Mouse (Mus musculus): ENCODE data around the gene Tbx15. TPM values are rescaled to one million over a fixed set of nuclear protein-coding genes. Genes with fewer than 3 reads are reported as not detected.
"Not testable (repeated sequence)": the region's sequence is repeated elsewhere in the genome, so short reads cannot be mapped to it uniquely, and the experiment has no call there.

Tbx15 gene
- total RNA-seq, 2 experiments from 2014 or later, result not detected

DNA sequence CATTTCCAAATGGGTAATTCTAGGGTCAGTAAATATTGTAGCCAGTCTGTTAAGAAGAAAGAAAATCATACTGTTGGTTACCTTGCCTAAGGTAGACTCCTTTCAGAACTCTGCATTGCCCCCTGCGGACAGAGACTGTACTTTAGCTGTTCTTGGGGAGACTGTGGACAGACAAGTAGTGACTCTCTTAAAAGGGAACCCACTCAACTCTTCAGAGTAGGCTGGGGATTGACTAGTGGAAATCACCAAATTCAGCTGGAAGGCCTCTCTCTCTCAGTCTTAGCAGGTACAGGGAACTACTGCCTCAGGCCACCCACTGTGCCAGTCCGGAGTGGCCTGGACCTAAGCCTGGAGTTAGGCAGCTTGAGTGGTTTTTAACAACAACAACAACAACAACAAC, 21.8 kb downstream of the Tbx15 start:
- ATAC-seq (replicated peaks; ENCODE audit: low FRiP score, low TSS enrichment, poor library complexity, severe bottlenecking), result no peak; the same call in 1 of the 2 replicates

- ATAC-seq (replicated peaks; ENCODE audit: low FRiP score, low TSS enrichment, poor library complexity, severe bottlenecking), result no peak
Measured at GRCm38 (mm10) chr3:99263471-99263903, 23.3 kb downstream of the Tbx15 start.

DNA sequence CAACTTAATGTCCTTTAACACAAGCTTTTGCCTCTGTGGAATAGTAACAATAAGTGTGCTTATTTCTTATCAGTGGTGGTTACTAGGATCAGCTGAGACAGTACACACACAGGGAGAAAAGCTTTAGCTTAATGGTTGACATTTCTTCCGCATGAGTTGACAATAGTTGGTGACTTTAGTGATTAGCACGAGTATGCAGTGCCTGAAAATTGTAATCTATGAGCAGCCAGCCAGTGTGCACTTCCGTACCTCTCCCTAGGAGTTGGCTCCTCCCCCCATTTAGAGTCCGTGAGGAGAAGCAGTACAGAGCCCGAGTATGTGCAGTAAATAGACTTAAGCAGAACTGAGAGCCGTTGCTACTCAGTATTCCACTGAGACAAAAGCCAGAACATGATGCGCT, 24.5 kb downstream of the Tbx15 start:
- ATAC-seq (replicated peaks; ENCODE audit: low FRiP score, low TSS enrichment, poor library complexity, severe bottlenecking), result 0 out of 2 replicates have a peak, but pooled peaks have one; percentile 34

DNA sequence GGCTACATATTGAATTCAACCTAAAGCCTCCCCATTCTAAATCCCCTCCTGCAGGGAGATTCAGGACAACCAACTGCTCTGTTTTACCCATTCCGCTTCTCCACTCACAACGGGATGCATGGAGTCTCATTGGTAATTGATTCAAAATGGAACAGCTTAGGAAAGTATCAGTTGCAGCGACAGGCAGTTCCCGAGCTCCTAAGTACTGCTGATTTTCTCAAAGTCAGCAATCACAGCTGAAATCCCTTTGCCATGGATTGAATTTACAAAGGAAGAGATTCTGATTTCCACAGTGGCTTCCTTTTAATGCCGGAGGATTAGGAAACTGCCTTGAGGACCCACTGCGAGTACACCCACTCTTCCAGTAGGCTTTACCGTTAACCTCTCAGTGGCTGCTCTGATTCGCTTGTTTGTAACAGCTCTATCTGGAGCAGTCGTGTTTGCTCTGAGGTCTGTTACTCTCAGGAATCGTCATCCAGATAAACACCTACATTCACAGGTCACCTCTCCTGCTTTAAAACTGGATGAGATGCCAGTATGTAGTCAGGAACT, 26.6 kb downstream of the Tbx15 start:
- ATAC-seq (replicated peaks; ENCODE audit: low FRiP score, low TSS enrichment, poor library complexity, severe bottlenecking), result no peak

GRCm38 (mm10) chr3:99277973-99278580, 37.9 kb downstream of the Tbx15 start:
- no peak for ATAC-seq (replicated peaks; ENCODE audit: low FRiP score, low TSS enrichment, poor library complexity, severe bottlenecking)

DNA sequence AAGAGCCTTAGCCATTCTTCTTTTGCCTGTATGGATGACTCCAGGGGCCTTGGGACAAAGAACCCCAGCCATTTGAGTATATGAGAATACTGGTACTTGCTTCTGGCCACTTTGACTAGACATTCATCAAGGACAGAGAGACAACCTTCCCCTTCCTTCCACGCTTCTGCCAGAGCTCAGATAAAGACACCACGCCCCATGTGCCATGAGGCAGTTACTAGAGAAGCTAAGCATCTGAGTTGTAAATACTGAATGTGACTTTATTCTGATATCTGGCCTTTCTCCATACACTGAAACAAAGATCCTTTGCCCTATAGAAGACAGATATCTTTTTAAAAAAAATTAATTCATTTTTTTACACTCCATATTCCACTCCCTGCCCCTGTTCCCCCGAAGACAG, 39.5 kb downstream of the Tbx15 start:
- no peak for ATAC-seq (replicated peaks; ENCODE audit: low FRiP score, low TSS enrichment, poor library complexity, severe bottlenecking)

GRCm38 (mm10) chr3:99281453-99281852, 41.3 kb downstream of the Tbx15 start:
- ATAC-seq (replicated peaks; ENCODE audit: low FRiP score, low TSS enrichment, poor library complexity, severe bottlenecking), result no peak

DNA sequence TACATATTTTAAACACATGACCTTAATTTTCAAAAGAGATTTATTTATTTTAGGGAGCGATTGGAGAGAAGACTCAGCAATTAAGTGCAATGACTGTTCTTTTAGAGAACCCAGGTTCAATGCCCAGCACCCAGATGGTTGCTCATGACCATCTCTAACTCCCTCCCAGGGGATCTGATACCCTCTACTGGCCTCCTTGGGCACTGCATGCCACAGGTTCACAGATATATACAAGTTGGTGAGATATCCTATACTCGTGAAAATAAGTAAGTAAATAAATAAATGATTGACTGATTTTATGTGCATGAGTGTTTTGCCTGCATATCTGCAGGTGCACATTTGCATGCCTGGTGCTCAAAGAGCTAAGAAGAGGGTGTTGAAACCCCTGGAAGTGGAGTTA, 48.1 kb downstream of the Tbx15 start:
- ATAC-seq (replicated peaks; ENCODE audit: low FRiP score, low TSS enrichment, poor library complexity, severe bottlenecking), result peak; percentile 84

DNA sequence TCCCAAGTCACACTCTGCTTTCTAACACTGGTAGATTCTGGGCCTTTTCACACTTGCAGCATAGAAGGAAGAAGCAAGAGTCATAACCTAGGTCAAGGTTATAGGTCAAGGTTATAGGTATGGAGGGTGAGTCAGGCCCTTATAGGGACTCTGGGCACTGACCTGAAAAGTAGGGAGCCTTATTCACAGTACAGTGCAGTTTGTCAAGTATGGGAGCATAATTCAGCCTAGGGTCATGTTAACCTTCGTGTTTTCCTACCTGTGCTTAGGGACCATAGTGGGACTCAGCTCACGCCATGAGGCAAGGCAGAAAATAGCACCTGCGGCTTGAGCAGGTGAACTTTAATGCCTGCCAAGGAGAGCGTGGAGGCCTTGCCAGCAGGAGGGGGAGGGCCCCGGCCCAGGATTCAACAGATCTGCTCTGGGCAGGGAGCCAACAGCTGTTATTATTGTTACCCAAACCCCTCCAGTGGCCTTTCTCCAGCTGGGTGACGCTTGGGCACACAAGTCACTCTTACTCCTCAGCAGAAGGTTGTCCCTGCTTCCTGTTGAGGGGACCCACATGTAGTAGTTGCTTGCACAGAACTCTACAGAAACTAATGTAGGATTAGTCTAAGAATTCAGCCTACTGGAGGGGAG, 50.0 kb downstream of the Tbx15 start:
- no peak for ATAC-seq (replicated peaks; ENCODE audit: low FRiP score, low TSS enrichment, poor library complexity, severe bottlenecking)

- ATAC-seq (replicated peaks; ENCODE audit: low FRiP score, low TSS enrichment, poor library complexity, severe bottlenecking), result no peak
Measured at GRCm38 (mm10) chr3:99290878-99291277, 50.7 kb downstream of the Tbx15 start.

DNA sequence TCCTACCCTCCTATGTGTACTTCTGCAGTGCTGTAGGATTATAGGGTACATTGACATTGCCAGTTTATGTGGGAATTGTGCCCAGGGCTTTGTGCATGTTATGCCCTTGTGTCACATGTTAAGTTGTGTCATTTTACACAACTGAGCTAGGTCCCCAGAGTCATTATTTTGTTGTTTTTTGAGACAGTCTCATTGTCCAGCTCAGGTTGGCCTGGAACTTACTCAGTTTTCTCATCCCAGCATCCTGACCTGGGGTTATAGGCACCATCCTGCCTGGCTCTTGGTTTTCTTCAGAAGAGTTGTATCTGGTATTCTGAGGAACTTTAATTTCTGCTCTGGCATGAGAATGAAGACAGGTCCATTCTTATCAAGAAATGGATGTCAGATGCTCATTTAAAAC, 51.2 kb downstream of the Tbx15 start:
- ATAC-seq (replicated peaks; ENCODE audit: low FRiP score, low TSS enrichment, poor library complexity, severe bottlenecking), result no peak

DNA sequence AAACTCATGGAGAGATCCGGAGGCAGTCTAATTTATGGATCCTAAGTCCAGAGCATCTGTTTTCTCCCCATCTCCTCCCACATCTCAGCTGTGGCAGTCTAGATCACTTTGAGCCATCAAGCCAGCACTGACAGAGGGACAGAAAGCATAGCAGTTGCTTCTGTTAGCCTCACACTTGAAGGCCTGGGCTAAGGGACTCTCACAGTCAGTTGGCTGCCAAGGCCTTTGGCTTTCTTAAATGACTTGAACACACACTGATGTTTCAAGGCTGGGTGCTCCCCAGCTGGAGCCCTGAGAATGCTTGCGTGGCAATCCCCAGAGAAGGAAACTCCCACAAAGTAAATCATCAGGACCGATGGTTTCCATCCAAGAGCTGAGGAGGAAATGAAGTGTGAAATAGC, 52.4 kb downstream of the Tbx15 start:
- ATAC-seq (replicated peaks; ENCODE audit: low FRiP score, low TSS enrichment, poor library complexity, severe bottlenecking), result no peak

DNA sequence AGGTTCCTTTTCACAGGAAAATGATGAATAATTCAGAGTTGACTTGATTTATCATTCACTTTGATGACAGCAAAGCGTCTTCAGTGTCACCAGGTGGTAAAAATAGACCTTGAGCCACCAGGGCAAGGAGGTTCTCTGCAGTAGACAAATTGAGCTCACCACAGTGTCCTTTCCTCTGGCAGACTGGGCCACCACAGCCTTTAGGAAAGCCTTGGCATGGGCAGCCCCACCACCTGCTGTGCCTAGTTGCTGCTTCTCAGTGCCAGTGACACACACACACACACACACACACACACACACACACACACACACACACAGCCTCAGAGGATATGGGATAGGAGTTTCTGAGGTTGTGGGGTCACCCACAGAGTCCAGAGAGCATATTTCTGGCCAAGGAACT, 54.0 kb downstream of the Tbx15 start:
- ATAC-seq (replicated peaks; ENCODE audit: low FRiP score, low TSS enrichment, poor library complexity, severe bottlenecking), result not testable (repeated sequence)

DNA sequence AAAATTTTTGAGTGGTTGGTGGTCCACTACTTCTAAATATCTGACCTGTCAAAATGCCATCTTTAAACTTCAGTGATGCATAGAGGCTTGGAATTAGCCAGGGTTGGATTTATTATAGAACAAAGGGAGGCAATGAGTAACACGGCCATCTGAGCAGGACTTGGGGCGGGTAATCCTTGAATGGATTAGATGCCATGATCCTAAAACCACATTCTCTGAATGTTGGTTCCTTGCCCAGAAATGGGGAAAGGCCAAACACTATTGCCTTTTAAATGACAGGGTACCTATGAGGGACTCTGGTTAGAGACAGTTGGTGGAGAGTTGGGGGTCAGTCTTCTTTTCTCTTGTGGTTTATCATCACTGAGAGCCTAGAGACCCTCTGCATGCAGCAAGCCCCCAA, 55.1 kb downstream of the Tbx15 start:
- no peak for ATAC-seq (replicated peaks; ENCODE audit: low FRiP score, low TSS enrichment, poor library complexity, severe bottlenecking)

GRCm38 (mm10) chr3:99296186-99296585, 56.0 kb downstream of the Tbx15 start:
- ATAC-seq (replicated peaks; ENCODE audit: low FRiP score, low TSS enrichment, poor library complexity, severe bottlenecking), result no peak

- no peak for ATAC-seq (replicated peaks; ENCODE audit: low FRiP score, low TSS enrichment, poor library complexity, severe bottlenecking)
Measured at GRCm38 (mm10) chr3:99300846-99301245, 60.7 kb downstream of the Tbx15 start.

GRCm38 (mm10) chr3:99310877-99311276, 70.7 kb downstream of the Tbx15 start:
- no peak for ATAC-seq (replicated peaks; ENCODE audit: low FRiP score, low TSS enrichment, poor library complexity, severe bottlenecking)

DNA sequence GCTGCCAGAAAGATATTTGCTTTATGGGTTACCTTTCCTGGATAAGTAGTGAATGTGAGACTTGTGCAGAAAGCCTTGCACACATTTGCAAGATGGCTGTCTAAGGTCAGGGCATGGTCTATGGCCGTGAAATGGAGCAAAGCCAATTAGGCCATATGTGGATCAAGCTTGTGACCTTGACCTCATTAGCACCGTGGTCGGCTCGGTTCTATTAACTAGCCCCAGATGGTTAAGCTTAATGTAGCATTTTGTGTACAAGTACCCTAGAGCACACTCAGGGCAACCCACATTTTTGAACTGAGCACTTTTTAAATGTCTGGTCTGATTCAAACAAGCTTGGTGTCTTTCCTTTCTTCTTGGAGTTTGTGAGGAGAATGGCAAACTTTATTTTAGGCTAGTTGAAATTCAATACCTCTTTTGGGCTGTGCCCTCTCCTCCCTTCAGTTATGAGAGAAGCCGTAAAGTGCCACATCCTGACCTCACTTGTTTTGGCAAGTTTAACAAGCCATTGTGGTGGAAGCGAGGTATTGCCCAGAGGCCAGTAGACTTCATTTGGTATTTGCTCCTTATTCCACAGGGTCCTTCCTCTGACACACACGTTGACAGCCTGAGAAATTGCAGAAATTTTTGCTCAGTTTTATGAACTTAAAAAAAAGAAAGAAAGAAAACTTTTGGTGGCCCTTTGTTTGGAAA, 71.9 kb downstream of the Tbx15 start:
- no peak for ATAC-seq (replicated peaks; ENCODE audit: low FRiP score, low TSS enrichment, poor library complexity, severe bottlenecking)

DNA sequence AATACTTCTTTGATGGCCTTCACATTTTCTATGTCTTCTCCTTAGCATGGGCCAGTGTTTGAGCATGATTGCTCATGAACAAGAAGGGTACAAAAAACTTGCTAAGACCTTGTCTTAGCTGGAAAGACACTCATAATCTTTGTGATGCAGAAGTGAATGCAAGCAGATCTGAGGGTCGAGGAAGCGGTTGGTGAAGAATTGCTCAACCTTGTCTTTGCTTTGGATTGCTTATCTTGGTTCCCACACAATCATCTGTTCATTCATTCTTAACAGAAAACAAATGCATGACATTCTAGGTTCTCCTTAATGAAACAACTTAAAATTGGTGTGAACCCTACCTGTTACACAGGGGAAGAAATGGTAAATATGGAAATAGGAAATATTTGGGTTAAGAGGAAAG, 82.2 kb downstream of the Tbx15 start:
- ATAC-seq (replicated peaks; ENCODE audit: low FRiP score, low TSS enrichment, poor library complexity, severe bottlenecking), result no peak

GRCm38 (mm10) chr3:99329316-99329715, 89.1 kb downstream of the Tbx15 start:
- ATAC-seq (replicated peaks; ENCODE audit: low FRiP score, low TSS enrichment, poor library complexity, severe bottlenecking), result no peak

- no peak for ATAC-seq (replicated peaks; ENCODE audit: low FRiP score, low TSS enrichment, poor library complexity, severe bottlenecking)
Measured at GRCm38 (mm10) chr3:99331086-99331485, 90.9 kb downstream of the Tbx15 start.
